Mouse (Mus musculus) liver, embryonic 14 days (tissue): Measurements from ENCODE around the gene Sox8. TPM values are rescaled to one million over a fixed set of nuclear protein-coding genes. Genes with fewer than 3 reads are reported as not detected.

Source experiments
- polyA plus RNA-seq: library from polyadenylated mRNA; depleted of rRNA; stranded (reverse); fragments of >200 nt; gene quantifications from 2 replicates; pipeline ENCODE4 v1.2.3, GENCODE M21; 2012; rRNA removed

Gene Sox8
- polyA plus RNA-seq, result 0.01 and 0.15 TPM in 2 replicates

DNA sequence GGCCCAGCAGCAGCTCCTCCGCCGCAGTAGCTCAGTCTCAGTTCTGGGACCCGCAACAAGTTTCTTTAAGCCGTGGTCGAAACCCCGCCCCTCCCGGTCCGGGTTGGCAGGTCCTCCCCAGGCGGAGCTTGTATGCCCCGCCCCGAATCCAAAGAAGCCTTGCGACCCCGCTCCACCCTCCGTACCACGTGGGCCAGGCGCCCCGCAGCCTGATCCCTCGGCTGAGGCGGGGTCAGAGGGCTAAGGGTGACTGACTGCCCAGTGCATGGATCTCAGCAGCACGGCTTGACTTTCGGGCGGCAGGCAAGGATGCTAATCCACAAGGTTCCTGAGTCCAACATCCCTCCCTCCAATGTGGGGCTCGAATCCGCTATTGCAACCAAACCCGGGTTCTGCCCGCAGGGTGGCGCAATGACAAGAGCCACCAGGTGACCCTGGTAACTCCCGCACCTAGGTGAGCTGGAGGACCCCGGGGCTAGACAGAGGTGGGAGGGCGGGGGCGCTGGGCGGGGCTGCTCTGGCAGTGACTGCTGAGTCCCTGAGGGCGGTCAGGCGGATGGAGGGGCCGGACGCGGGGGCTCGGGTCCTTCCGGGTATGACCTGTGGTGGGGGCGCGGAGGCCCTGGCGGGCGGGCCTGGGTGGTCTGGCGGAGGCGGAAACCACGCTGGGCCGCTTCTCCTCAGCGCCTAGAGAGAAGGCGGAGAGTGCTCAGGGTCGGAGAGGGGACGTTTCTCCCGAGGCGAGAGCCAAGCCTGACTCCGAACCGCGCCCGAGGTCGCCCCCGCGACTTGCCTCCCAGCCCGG, at the start of gene Sox8:
Gene Sox8, minus strand, starts transcription at position 39 of the 805 bp plus-strand sequence.

DNA sequence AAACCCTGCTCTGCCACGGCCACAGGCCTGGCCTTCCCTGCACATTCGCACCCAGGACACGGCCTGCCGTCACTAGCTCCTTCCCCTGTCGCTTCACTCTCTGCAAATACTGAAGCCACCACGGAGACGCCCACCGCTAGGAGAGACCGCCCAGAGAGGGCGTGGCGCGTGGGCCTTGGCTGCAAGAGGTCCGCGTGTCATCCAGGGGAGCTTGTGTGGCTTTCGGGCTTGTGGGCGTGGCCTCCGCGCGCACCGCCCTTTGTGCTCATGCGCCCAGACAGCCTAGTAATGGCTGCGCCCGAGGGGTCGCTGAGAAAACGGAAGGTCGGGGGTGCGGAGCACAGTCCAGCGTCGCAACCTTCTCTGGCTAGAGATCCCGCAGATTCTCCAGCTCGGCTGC, 8.4 kb upstream of the Sox8 start, which contains the start of gene Lmf1:
Gene Lmf1, plus strand, starts transcription at position 166 of the 400 bp plus-strand sequence.

Other genes with a start within 250 kb of the Sox8 start
- 0.02 TPM in 1 of 2 replicates, not detected in the other for gene Tpsab1, start 225.1 kb downstream of the Sox8 start, polyA plus RNA-seq
- 0.07 and 0.16 TPM in 2 replicates for gene Tpsb2, start 204.4 kb downstream of the Sox8 start, polyA plus RNA-seq
- gene Tpsg1, start 201.4 kb downstream of the Sox8 start, polyA plus RNA-seq, result 0.28 and 0.70 TPM in 2 replicates
- gene Cacna1h, start 136.9 kb downstream of the Sox8 start, polyA plus RNA-seq, result 1.0 and 1.3 TPM in 2 replicates
- gene Tekt4, start 116.1 kb downstream of the Sox8 start, polyA plus RNA-seq, result 0.06 TPM in 1 of 2 replicates, not detected in the other
- not detected in 2 replicates for gene Sstr5, start 73.4 kb downstream of the Sox8 start, polyA plus RNA-seq
- 3.2 and 4.0 TPM in 2 replicates for gene Lmf1, start 8.4 kb upstream of the Sox8 start, polyA plus RNA-seq
- 0.07 and 0.24 TPM in 2 replicates for gene Gng13, start 146.5 kb upstream of the Sox8 start, polyA plus RNA-seq
- 17.4 and 17.9 TPM in 2 replicates for gene Chtf18, start 156.7 kb upstream of the Sox8 start, polyA plus RNA-seq
- 7.9 and 9.7 TPM in 2 replicates for gene Rpusd1, start 157.0 kb upstream of the Sox8 start, polyA plus RNA-seq
- 0.01 TPM in 1 of 2 replicates, not detected in the other for gene Mslnl, start 165.4 kb upstream of the Sox8 start, polyA plus RNA-seq
- gene Msln, start 183.7 kb upstream of the Sox8 start, polyA plus RNA-seq, result 0.67 and 1.3 TPM in 2 replicates
- 8.8 and 10.3 TPM in 2 replicates for gene Narfl, start 203.1 kb upstream of the Sox8 start, polyA plus RNA-seq
- gene Haghl, start 215.0 kb upstream of the Sox8 start, polyA plus RNA-seq, result 6.6 and 6.9 TPM in 2 replicates
- gene Ccdc78, start 215.9 kb upstream of the Sox8 start, polyA plus RNA-seq, result 0.02 TPM in 2 replicates
- 45.1 and 48.5 TPM in 2 replicates for gene Fam173a, start 222.2 kb upstream of the Sox8 start, polyA plus RNA-seq
- 0.27 TPM in 1 of 2 replicates, not detected in the other for gene AC134908.4, start 225.0 kb upstream of the Sox8 start, polyA plus RNA-seq
- gene Metrn, start 226.4 kb upstream of the Sox8 start, polyA plus RNA-seq, result 17.5 and 18.6 TPM in 2 replicates
- 0.05 and 0.07 TPM in 2 replicates for gene Fbxl16, start 238.4 kb upstream of the Sox8 start, polyA plus RNA-seq